Mouse (Mus musculus) naive thymus-derived CD4-positive, alpha-beta T cell, adult 2 months (primary cell): ENCODE results near the gene Ptp4a2.
"Not testable (repeated sequence)": the region's sequence is repeated elsewhere in the genome, so short reads cannot be mapped to it uniquely, and the experiment has no call there.

ENCODE experiments used
- DNase-seq: peaks from one replicate; pipeline ENCODE4 v3.0.0-alpha.2; 2011; ENCODE audit warnings: low read depth

The Ptp4a2 gene

GRCm38 (mm10) chr4:129884041-129884930 is 73.3 kb downstream of the Ptp4a2 start:
- peak; percentile 30 for DNase-seq

GRCm38 (mm10) chr4:129889661-129890060 is 78.6 kb downstream of the Ptp4a2 start:
- no peak for DNase-seq

- DNase-seq: no peak
These were observed 79.1 kb downstream of the Ptp4a2 start for GRCm38 (mm10) chr4:129890094-129890493.

GRCm38 (mm10) chr4:129894861-129895260 is 83.8 kb downstream of the Ptp4a2 start:
- no peak for DNase-seq

- DNase-seq: not testable (repeated sequence)
These were observed 87.8 kb downstream of the Ptp4a2 start for GRCm38 (mm10) chr4:129898815-129899214.
